Mouse (Mus musculus) brain, embryonic 14.5 days (tissue): ENCODE measurements around the gene Wdr43.

ENCODE experiments used
- CTCF ChIP-seq: fragments of 200-500 bp; IDR thresholded peaks from 2 replicates; pipeline ENCODE4 v1.5.1; 2012; ENCODE audit warnings: inconsistent platforms, mild to moderate bottlenecking, moderate library complexity, borderline replicate concordance; ENCODE audit not compliant: insufficient read depth, insufficient read length; ENCODE audit errors: extremely low read depth
- POLR2A ChIP-seq: fragments of 200-500 bp; IDR thresholded peaks from 2 replicates; pipeline ENCODE4 v1.6.1; 2012; ENCODE audit warnings: mild to moderate bottlenecking, inconsistent platforms, borderline replicate concordance; ENCODE audit not compliant: poor library complexity, insufficient read depth, insufficient read length, severe bottlenecking; ENCODE audit errors: extremely low read depth

DNA sequence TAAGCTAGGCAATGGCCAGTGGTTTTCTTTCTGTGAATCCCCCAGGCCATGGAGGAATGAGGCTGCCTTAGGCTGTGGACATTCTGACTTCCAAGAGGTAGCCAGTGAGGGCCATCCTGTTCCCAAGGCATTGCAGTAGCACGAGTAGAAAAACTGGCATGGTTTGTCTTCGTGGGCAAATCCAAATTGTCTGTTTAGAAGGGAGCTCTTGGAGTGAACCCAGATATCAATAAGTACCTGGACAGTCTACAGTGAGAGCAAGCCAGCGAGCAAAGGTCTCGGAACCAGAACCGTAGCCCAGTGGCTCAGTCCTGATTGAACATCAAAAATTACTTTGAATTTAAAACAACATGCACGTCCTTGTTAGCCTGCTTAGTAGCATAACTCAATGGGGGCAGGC lies 67.6 kb downstream of the Wdr43 start:
- TF ChIP-seq CTCF (no peak), POLR2A (no peak)
